Mouse (Mus musculus) heart, postnatal 0 days (tissue): Measurements from ENCODE around the gene Il3ra. TPM values are rescaled to one million over a fixed set of nuclear protein-coding genes. Genes with fewer than 3 reads are reported as not detected.

Source experiments
- ATAC-seq: fragments of 200-750 bp; cut with Nextera tagmentation; 2 replicates; pipeline ENCODE4 v1.8.0; 2017; ENCODE audit warnings: low read depth, moderate number of reproducible peaks, moderate library complexity; ENCODE audit not compliant: insufficient read depth
- DNase-seq: peaks from one replicate; pipeline ENCODE4 v3.0.0-alpha.2; 2016; ENCODE audit warnings: low spot score
- H3K27ac ChIP-seq: fragments of 300-500 bp; sonication (generic); 2 replicates; pipeline ENCODE4 v1.5.1; 2014; ENCODE audit warnings: low read depth, mild to moderate bottlenecking
- H3K27me3 ChIP-seq: fragments of 300-500 bp; sonication (generic); 2 replicates; pipeline ENCODE4 v1.6.1; 2014; ENCODE audit warnings: low read length, mixed read lengths; ENCODE audit not compliant: control insufficient read depth, insufficient read depth
- H3K36me3 ChIP-seq: fragments of 300-500 bp; sonication (generic); replicated peaks from 2 replicates; pipeline ENCODE4 v1.6.1; 2014; ENCODE audit warnings: low read length, mixed read lengths; ENCODE audit not compliant: control insufficient read depth, insufficient read depth
- H3K4me1 ChIP-seq: fragments of 300-500 bp; sonication (generic); 2 replicates; pipeline ENCODE4 v1.6.1; 2014; ENCODE audit warnings: antibody characterized with exemption; ENCODE audit not compliant: control insufficient read depth, insufficient read depth
- H3K4me2 ChIP-seq: fragments of 300-500 bp; sonication (generic); 2 replicates; pipeline ENCODE4 v1.6.1; 2014; ENCODE audit warnings: low read depth, mild to moderate bottlenecking, low read length, moderate library complexity
- H3K4me3 ChIP-seq: fragments of 300-500 bp; sonication (generic); 2 replicates; pipeline ENCODE4 v1.5.1; 2014; ENCODE audit warnings: low read depth, low read length
- H3K9ac ChIP-seq: fragments of 300-500 bp; sonication (generic); replicated peaks from 2 replicates; pipeline ENCODE4 v1.6.1; 2014; ENCODE audit warnings: low read depth, low read length, mixed read lengths
- H3K9me3 ChIP-seq: fragments of 300-500 bp; sonication (generic); replicated peaks from 2 replicates; pipeline ENCODE4 v1.6.1; 2016; ENCODE audit warnings: low read length; ENCODE audit not compliant: control insufficient read depth
- CTCF ChIP-seq: IDR thresholded peaks from 2 replicates; pipeline ENCODE4 v1.5.1; 2016; ENCODE audit warnings: antibody characterized with exemption, control low read depth, low read depth
- EP300 ChIP-seq: IDR thresholded peaks from 2 replicates; pipeline ENCODE4 v1.6.1; 2016; ENCODE audit warnings: antibody characterized with exemption, low read depth
- WGBS: fragments of 180-500 bp; shearing (Covaris S2); extraction: QIAGEN DNeasy Blood & Tissue Kit; methylation state at CpG from one replicate; pipeline ENCODE4 v1.1.7; 2014; 5-methylcytosine and 5-hydroxymethylcytosine counted together
- polyA plus RNA-seq: library from polyadenylated mRNA; unstranded; fragments of >200 nt; fragmentation: Nextera tagmentation; extraction: Ambion mirVana; gene quantifications from 2 replicates; pipeline ENCODE4 v1.2.1, GENCODE M21; 2015
- total RNA-seq: library from RNA; depleted of rRNA; stranded (reverse); fragments of >200 nt; gene quantifications from 2 replicates; pipeline ENCODE4 v1.2.3, GENCODE M21; 2014; ENCODE audit warnings: low replicate concordance

Il3ra gene
- total and polyA plus RNA-seq, 2 experiments from 2014 or later = 4.1 to 22.1 TPM

GRCm38 (mm10) chr14:14346813-14347100 is 682 bp downstream of the Il3ra start:
- H3K9me3 ChIP-seq = peaks cover 44% of the 10 kb centered on the region
- H3K4me2 ChIP-seq = peak overlapping the region; percentile 86

GRCm38 (mm10) chr14:14347151-14347835 is 1.2 kb downstream of the Il3ra start:
- 77% methylated on average over 17 of the region's 17 CpGs for WGBS
- Histone ChIP-seq H3K4me2 (no peak overlapping the region), H3K27me3 (no peaks in the 10 kb centered on the region), H3K4me3 (no peak overlapping the region), H3K36me3 (0 out of 2 replicates have a peak, but pooled peaks cover 4% of the 10 kb centered on the region), H3K9me3 (peaks cover 48% of the 10 kb centered on the region), H3K27ac (no peak overlapping the region), H3K4me1 (no peaks in the 10 kb centered on the region), H3K9ac (no peak overlapping the region)
- no peak for DNase-seq
- TF ChIP-seq EP300 (no peak), CTCF (no peak)
- ATAC-seq = no peak

More at GRCm38 (mm10) chr14:14346813-14347100, 682 bp downstream of the Il3ra start:
- Histone ChIP-seq H3K9ac (no peak overlapping the region), H3K4me1 (no peaks in the 10 kb centered on the region), H3K36me3 (0 out of 2 replicates have a peak, but pooled peaks cover 4% of the 10 kb centered on the region), H3K27ac (peak overlapping the region; percentile 84), H3K4me3 (peak overlapping the region; percentile 68), H3K27me3 (no peaks in the 10 kb centered on the region)
- DNase-seq (no peak), ATAC-seq (no peak)
- TF ChIP-seq CTCF (no peak), EP300 (no peak)
- WGBS = 38% methylated on average over 14 of the region's 16 CpGs

- WGBS = 95% methylated on average over 14 of the region's 14 CpGs
- peaks cover 48% of the 10 kb centered on the region for H3K9me3 ChIP-seq
- no peak overlapping the region for H3K27ac ChIP-seq
- H3K27me3 ChIP-seq = no peaks in the 10 kb centered on the region
- TF ChIP-seq CTCF = no peak
- TF ChIP-seq EP300 = no peak
- no peak overlapping the region for H3K4me2 ChIP-seq
- DNase-seq (peak; percentile 32), ATAC-seq (no peak)
- H3K4me1 ChIP-seq = no peaks in the 10 kb centered on the region
- H3K9ac ChIP-seq = no peak overlapping the region
- H3K4me3 ChIP-seq = no peak overlapping the region
- H3K36me3 ChIP-seq = 0 out of 2 replicates have a peak, but pooled peaks cover 4% of the 10 kb centered on the region
Measured at GRCm38 (mm10) chr14:14347836-14348621, 2.0 kb downstream of the Il3ra start.

GRCm38 (mm10) chr14:14348674-14349401 is 2.8 kb downstream of the Il3ra start:
- ATAC-seq = no peak; the same call in 1 of the 2 replicates
- 0 out of 2 replicates have a peak, but pooled peaks cover 4% of the 10 kb centered on the region for H3K36me3 ChIP-seq
- H3K9ac ChIP-seq = no peak overlapping the region
- H3K4me3 ChIP-seq = no peak overlapping the region
- H3K4me1 ChIP-seq = no peaks in the 10 kb centered on the region
- no peak overlapping the region for H3K27ac ChIP-seq
- no peak for DNase-seq
- TF ChIP-seq CTCF (no peak), EP300 (no peak)
- peaks cover 49% of the 10 kb centered on the region for H3K9me3 ChIP-seq
- H3K27me3 ChIP-seq = no peaks in the 10 kb centered on the region
- H3K4me2 ChIP-seq = no peak overlapping the region
- WGBS = 96% methylated on average over 26 of the region's 26 CpGs

DNA sequence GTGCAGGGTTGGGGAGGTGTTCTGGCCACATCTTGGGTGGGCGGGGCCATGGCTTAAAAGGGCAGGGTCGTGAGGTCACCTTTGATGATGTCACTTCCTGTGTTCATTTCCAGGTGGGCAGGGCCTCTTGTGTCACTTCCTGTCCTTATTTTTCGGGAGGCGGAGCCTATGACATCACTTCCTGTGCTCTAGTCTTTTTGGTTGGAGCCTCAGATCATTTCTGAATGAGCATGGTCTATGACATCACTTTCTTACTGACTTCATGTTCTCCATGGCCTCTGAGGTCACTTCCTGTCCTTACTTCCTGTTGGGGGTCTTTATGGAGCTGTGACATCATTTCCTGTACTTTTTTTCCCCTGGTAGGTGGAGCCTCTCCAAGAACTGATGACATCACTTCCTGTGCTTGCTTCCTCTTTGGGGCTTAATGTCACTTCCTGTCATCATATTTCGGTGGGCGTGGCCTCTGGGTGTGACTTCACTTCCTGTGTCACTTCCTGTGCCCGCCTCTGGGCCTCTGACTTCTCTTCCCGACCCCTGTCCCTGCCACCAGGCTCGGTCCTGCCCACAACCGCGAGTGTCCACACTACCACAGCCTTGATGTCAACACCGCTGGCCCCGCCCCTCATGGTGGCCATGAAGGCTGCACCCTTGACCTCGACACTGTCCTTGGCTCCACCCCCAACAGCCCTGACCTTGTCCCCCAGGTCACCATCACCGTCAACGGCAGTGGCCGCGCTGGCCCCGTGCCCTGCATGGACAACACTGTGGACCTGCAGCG is 3.6 kb downstream of the Il3ra start:
- DNase-seq (no peak), ATAC-seq (no peak)
- no peak overlapping the region for H3K9ac ChIP-seq
- no peaks in the 10 kb centered on the region for H3K27me3 ChIP-seq
- H3K4me2 ChIP-seq = no peak overlapping the region
- no peak for TF ChIP-seq CTCF
- TF ChIP-seq EP300 = no peak
- no peak overlapping the region for H3K4me3 ChIP-seq
- peaks cover 57% of the 10 kb centered on the region for H3K9me3 ChIP-seq
- 0 out of 2 replicates have a peak, but pooled peaks cover 4% of the 10 kb centered on the region for H3K36me3 ChIP-seq
- 98% methylated on average over 20 of the region's 20 CpGs for WGBS
- H3K27ac ChIP-seq = no peak overlapping the region
- H3K4me1 ChIP-seq = no peaks in the 10 kb centered on the region
